In genomic region chr16:63650760-63651159, GRCm38 (mm10) we compare ENCODE assay signal across 27 mouse cellular contexts.
"Had no signal": no experiment of that assay in that cellular context is flagged by ENCODE, and none has a peak within 500 bp of the region (broad histone marks: within the 10 kb centered on the region; RNA-seq: fewer than 3 reads in every experiment).

No protein-coding gene starts in this region.

- H3K36me3 ChIP-seq: heart, embryonic 10.5 days; heart, embryonic 12.5 days; hindbrain, embryonic 10.5 days; hindbrain, embryonic 12.5 days; limb, embryonic 10.5 days; limb, embryonic 12.5 days; liver, embryonic 13.5 days; liver, embryonic 15.5 days had no signal

- H3K4me3 ChIP-seq: gastrocnemius, adult 2 months; heart, embryonic 10.5 days; heart, embryonic 12.5 days; hindbrain, embryonic 10.5 days; hindbrain, embryonic 12.5 days; layer of hippocampus, adult 2 months; left cerebral cortex, adult 2 months; limb, embryonic 10.5 days; limb, embryonic 12.5 days; liver, embryonic 13.5 days; liver, embryonic 15.5 days had no signal

- H3K9ac ChIP-seq: forebrain, postnatal 0 days; heart, embryonic 12.5 days; hindbrain, embryonic 12.5 days; hindbrain, embryonic 14.5 days; limb, embryonic 12.5 days; liver, embryonic 13.5 days; liver, embryonic 15.5 days; liver, postnatal 0 days had no signal

- ATAC-seq: forebrain, postnatal 0 days; hindbrain, embryonic 16.5 days; inflammation-experienced regulatory T-cells, adult 6 months; liver, postnatal 0 days had no signal

- H3K27me3 ChIP-seq: heart, embryonic 12.5 days; hindbrain, embryonic 12.5 days; limb, embryonic 12.5 days; liver, embryonic 13.5 days; liver, embryonic 15.5 days had no signal

- H3K27ac ChIP-seq: gastrocnemius, adult 2 months; heart, embryonic 10.5 days; hindbrain, embryonic 10.5 days; hindbrain, embryonic 12.5 days; hindbrain, embryonic 14.5 days; kidney, postnatal 0 days; layer of hippocampus, adult 2 months; left cerebral cortex, adult 2 months; limb, embryonic 10.5 days; limb, embryonic 12.5 days; liver, embryonic 13.5 days; liver, embryonic 15.5 days had no signal

- H3K9me3 ChIP-seq: heart, embryonic 10.5 days; heart, embryonic 12.5 days; hindbrain, embryonic 10.5 days; hindbrain, embryonic 12.5 days; limb, embryonic 10.5 days; limb, embryonic 12.5 days; liver, embryonic 13.5 days; liver, embryonic 15.5 days had no signal

- H3K4me1 ChIP-seq: heart, embryonic 10.5 days; heart, embryonic 12.5 days; hindbrain, embryonic 10.5 days; hindbrain, embryonic 12.5 days; limb, embryonic 10.5 days; limb, embryonic 12.5 days; liver, embryonic 13.5 days; liver, embryonic 15.5 days had no signal

- H3K4me2 ChIP-seq: heart, embryonic 12.5 days; hindbrain, embryonic 12.5 days; hindbrain, embryonic 14.5 days; limb, embryonic 12.5 days; liver, embryonic 11.5 days; liver, embryonic 13.5 days; liver, embryonic 15.5 days had no signal

- DNase-seq: forebrain, postnatal 0 days; gastrocnemius, adult 2 months; gastrocnemius, postnatal 10 days; gastrocnemius, postnatal 25 days; heart, adult 18-20 months; heart, postnatal 10 days; heart, postnatal 4 days; kidney, adult 18-20 months; kidney, postnatal 14 days; kidney, postnatal 4 days; liver; liver, embryonic 13.5 days; liver, postnatal 0 days had no signal
